Mouse (Mus musculus) thymus, adult 18-20 months (tissue): ENCODE results near the gene Dnmt3b.
"Not testable (repeated sequence)": the region's sequence is repeated elsewhere in the genome, so short reads cannot be mapped to it uniquely, and the experiment has no call there.

Source experiments
- DNase-seq, 2 experiments: peaks; one replicate each; pipeline ENCODE4 v3.0.0; 2022; ENCODE audit warnings: mixed read lengths in 2 of 2

Gene Dnmt3b

DNA sequence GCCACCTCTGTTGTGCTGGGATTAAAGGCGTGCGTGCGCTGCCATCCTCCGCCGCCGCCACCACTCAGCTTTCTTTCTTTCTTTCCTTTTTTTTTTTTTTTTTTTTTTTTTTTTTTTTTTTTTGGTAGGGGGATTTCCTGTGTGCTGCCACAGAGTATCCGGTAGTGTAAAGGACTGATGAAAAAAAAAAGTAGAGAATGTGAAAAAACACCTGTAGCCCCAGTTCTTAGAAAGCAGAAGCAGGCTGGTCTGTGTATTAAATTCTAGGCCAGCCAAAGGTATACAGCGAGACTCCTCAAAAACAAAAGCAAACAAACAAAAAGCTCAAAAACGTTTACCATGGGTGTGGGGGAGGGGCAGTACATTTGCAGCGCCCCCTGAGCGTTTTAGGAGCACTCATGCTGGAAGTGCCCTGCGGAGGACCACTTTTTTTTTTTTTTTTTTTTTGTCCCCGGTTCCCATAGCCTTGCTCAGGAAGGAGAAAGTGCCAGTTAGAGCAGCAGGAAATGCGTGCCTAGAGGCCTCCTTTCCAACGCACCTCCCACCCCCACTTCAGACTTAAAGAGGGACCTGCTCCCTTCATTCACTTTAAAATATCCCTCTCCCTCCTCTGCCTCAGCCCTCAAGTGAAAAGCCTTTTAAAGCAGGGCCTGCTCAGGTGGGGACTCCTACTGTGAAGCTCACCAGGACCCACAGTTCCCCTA, 10.1 kb upstream of the Dnmt3b start:
- no peak for DNase-seq

DNA sequence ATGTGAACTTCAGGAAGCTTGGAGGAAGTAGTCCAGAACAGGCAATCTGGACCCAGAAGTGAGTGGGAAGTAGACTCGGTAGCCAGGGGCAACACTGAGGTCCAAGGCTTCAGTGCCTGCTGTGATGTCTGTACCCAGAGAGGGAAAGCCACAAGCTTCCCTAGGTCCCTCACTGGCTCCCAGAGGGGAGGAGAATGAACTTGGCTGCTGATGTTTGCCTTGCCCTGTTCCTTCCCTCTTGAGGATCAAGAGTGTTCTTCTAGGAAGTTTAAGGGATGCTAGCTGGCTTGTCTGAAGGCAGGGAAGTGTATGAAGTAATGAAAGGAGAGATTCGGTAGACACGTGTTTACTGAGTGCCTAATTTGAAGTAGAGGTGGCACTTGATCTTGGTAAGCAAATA, 6.8 kb upstream of the Dnmt3b start:
- DNase-seq, result no peak

DNA sequence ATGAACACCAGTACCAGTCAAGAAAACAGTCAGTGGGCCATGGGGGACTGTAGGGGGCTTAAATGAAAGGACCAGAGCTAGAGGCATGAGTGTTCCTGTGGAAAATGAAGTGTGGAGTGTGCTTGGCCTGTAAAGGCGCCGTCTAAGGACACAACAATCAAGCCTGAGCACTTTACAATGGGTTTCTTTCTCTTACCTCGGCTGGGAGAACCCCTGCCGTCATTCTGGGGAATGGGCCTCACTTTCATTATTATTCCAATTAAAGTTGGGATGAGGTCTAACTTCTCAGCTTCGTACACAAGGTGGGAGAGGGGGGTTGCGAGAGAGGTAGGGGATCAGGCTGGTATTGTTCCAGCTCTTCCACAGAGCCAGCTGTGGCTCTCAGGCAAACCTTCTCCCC, 6.3 kb upstream of the Dnmt3b start:
- no peak for DNase-seq

DNA sequence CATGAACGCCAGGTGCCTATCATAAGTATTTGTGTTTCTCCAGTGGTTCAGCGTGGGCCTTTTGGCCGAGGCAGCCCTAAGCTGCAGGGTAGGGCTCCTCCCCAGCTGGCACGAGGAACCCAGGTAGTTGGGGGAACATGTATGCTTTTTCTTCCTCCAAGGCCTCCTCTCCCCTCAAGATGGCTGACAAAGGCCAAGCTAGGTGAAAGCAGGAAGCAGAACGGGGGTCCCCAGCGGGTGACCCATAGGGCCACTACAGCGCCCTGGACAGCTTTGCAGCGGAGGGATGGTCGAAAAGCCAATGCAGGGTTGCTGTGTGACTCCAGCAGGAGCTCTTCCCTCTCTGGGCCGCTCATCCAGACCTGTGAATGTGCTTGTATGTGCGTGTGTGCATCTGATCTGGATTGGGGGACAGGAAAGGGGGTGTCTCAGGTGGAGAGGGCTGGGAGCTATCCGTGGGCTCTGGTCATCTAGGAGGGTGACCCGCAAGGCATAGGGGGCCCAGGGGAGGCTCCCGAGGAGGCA, 415 bp upstream of the Dnmt3b start:
- DNase-seq, result no peak

DNA sequence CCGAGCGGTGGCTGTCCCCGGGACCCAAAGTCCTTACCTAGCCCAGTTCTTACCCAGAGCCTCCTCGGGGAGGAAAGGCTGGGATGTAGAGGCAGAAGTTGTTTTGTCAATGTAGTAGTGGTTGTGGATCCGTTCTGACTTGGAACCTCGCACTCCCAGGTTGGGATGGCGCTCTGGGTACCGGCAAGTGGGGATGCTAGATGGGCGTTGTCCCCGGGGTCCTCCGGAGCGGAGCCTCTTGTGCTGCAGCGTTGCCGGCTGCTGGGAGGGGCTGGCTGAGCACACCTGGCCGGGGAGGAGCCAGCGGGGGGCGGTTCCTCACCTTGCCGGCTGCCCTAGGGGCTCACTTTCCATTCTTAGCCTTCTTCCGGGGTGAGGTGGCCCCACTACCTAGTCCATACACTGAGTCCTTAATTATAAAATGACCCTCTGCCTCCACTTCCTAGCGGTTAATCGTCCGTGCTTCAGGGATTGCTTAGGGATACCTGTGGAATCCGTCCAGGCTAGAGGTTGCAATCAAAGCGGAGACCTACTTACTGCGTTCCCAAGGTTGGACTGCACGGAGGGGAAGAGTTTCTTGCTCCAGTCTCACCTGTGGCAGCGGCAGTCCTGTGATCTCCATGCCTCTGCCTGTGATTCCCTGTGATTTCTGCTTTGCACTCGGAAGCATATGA, 901 bp downstream of the Dnmt3b start:
- DNase-seq, result peak in 1 of 2 experiments; percentile 17

DNA sequence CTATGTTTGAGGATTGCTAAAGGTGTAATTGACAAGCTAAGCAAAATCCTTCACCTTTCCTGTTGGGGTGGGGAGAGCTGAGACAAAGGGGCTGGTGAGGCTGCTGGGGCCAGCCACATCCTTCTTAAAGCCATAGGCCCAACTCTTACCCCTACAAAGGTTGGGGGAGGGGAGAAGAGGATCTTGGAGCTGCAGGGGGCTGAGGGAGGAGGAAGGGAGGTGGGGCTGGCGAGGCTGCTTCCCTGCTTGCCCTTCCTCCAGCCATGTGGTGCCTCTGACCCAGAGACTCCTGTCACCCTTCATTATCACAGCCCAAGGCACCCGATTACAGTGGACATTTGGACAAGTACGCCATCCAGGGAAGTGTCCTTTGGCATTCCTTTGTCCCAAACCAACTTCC, 2.4 kb downstream of the Dnmt3b start:
- no peak for DNase-seq

DNA sequence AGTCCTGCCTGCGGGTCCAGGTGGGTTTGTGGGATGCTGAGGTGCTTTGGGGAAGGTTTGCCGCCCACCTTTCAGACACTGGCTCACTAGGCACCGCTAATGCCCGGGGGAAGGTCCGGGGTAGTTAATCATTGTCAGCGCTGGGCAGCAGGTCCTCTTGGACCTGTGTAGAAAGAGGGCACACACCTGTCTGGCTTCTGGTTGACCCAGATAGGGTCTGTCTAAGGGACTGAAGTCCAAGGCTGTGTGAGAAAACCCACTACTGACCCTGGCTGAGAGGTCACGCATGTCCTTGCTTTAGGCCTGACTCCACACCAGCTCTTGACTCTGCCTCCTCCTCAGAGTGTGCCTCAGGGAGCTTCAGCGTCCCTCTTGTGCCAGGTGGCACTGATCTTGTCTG, 8.4 kb downstream of the Dnmt3b start:
- not testable (repeated sequence) for DNase-seq

DNA sequence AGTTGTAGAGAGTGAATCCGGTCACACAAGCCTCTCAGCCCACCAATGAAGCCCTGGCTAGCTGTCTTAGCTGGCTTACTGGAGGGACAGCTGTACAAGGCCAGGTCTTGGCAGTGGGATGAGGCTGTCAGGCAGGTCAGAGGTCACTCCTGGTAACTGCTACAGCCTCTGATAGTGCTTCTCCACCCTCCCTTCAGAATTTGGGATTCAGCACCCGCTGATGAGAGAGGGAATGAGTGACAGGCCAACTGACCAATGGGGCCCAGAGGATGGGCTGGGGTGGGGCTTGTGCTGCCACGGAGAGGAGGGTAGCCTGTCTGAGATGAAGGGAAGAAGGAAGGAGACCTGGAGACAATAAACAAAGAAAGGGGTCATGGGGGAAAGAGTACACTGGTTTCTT, 11.4 kb downstream of the Dnmt3b start:
- no peak for DNase-seq

DNA sequence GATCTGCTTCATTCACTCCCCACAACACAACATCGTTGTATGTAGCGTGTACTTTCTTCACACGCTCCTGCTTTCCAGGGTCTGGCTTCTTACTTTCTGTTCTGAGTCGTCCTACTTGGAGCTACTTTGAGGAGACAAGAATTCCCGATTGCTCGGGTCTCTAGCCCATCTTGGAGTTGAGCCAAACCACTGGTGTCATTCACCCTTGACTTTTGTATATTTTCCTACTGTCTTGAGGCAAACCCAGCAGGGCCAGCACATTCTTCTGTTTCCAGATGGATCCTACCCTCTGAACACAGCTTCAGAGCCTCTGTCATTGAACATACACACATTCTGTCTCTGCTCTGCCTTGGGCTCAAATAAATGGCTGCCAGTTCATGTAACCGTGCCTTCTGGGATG, 16.2 kb downstream of the Dnmt3b start:
- DNase-seq, result no peak

DNA sequence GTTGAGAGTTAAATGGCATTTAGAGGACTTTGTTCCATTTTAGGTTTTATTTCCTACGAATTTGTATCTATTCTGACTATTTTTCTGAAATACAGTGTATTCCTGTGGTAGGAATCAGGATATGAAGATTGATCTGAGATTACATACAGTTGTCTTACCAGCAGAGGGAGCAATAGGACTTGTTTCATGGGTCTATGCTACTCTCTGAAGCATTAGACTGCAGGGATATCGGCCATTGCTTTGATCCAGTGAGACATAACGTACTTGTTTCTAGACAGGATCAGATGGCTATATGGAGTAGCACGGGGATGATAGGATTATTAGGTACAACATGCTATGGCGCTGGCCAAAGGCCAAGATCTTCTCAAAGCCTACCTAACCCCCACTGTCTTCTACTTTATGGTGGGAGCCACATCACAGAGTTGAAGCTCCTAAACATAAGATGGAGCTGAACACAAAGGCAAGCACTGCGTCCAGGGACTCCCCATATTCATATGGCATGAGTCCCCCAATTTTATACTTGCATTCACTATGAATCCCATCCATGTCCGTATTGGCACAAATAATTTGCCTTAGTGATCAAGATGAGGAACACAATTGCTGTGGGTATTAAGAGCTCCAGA, 19.6 kb downstream of the Dnmt3b start:
- no peak for DNase-seq

DNA sequence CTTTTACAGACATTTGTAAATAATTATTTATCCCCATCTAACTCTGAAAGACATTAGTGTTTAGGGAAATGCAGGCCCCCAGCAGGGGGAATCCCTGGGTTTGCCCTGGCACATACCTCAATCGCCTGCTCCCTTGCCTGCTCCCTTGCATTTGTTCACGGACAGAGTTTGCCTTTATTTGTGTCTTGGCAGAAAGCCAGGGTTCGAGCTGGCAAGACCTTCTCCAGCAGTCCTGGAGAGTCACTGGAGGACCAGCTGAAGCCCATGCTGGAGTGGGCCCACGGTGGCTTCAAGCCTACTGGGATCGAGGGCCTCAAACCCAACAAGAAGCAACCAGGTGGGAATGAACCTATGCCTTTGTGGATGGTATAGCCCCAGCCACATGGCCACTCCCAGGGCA, 20.9 kb downstream of the Dnmt3b start:
- no peak for DNase-seq

DNA sequence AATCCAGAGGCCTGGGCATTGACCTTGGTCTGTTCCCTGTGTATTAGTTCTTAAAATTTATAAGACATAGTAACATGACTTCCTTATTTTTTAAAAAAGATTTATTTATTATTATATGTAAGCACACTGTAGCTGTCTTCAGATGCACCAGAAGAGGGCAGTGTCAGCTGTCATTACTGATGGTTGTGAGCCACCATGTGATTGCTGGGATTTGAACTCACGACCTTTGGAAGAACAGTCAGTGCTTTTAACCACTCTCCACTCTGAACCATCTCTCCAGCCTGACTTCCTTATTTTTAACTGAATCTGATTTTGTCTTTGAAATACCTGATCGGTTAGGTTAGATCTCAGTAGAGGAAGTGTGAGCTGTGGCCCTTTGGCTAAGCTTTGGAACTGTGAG, 23.4 kb downstream of the Dnmt3b start:
- DNase-seq, result no peak

DNA sequence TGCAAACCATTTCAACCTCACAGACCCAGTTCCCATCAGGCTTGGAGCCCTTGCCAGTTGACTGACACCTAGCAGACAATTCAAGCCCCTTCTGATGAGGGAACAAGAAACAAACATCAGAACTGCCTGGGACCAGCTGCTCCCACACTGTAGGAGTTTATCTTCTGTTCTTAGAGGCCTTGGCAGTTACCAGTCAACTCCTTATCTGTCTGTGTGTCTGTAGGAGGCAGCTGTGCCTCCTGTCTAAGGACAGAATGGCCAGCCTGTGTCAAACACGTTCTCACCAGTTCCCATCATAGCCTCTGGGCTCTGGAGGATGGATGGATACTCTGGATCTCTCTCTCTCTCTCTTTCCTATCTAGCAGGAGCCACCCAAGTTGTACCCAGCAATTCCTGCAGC, 26.1 kb downstream of the Dnmt3b start:
- DNase-seq, result not testable (repeated sequence)

DNA sequence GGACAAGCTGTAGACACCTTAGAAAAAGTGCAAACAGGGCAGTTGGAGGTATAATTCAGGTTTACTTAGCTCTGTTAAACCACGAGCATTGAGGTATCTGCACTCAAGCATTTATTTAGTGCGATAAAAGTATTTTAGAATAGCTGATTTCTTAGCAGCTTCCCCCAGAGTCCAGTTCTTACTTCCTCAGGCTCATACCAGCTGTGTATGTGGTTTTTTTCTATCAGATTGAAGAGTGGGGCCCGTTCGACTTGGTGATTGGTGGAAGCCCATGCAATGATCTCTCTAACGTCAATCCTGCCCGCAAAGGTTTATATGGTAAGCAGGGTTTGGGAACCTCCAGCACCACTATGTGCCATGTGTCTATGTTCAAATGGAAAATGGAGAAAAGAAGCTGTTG, 27.7 kb downstream of the Dnmt3b start:
- DNase-seq, result no peak

DNA sequence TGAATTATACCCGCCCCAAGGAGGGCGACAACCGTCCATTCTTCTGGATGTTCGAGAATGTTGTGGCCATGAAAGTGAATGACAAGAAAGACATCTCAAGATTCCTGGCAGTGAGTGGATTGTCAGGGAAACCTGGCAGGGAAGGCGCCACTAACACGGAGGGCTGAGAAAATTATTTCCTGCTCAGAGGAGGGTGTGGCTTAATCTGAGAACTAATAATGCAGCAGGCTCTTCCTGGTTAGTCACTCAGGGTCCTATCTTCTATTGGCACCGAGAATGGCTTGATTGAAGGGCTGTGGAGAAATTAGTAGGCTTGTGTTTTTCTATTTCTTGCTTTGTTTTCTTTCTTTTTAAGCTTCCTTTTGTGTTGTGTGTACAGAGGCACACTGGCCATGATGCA, 28.3 kb downstream of the Dnmt3b start:
- no peak for DNase-seq

DNA sequence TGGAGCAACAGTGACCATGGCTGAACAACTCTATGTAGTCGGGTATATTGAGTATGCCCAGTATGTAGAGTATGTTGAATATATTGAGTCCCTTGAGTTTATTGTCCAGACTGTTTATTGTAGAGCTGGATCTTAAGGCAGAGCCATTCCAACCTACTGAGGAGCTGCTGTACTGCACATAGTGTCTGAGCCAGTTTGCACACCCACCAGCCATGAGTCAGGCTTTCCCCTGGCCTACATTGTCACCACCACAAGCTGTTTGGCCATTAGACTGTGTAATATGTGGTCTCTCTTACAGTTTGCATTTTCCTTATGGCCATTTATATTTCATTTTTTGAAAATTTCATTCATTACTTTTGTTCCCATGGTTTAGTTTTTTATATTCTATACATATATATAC, 30.7 kb downstream of the Dnmt3b start:
- DNase-seq, result no peak

DNA sequence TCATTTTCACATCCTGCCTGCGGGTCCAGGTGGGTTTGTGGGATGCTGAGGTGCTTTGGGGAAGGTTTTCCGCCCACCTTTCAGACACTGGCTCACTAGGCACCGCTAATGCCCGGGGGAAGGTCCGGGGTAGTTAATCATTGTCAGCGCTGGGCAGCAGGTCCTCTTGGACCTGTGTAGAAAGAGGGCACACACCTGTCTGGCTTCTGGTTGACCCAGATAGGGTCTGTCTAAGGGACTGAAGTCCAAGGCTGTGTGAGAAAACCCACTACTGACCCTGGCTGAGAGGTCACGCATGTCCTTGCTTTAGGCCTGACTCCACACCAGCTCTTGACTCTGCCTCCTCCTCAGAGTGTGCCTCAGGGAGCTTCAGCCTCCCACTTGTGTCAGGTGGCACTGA, 44.2 kb downstream of the Dnmt3b start:
- not testable (repeated sequence) for DNase-seq

DNA sequence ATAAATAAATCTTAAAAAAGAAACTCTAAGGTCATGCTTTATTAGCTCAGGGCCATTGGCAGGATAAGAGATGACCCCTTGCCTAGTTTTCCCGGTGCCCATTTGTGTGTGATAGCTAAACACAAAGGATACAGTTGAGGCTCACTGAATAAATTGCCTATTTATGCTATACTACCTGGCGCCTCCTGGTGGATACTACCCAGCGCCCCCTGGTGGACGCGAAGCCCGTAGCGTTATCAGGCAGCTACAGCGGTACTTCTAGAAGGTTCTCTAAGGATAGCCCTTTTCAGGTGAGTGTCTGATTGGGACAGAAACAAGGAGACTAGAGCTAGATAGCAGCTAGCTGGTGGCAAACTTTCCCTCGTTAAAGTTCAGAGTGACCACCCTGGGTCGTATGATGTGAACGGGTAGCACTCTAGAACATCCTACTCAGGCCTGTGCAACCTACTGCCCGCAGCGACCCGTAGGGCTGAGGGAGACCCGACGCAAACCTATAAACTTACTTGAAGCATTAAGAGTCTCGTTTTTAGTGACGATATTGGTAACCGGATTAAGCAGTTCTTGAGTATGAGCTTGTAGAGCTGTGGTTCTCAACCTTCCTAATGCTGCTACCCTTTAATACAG, 45.3 kb downstream of the Dnmt3b start:
- peak; percentile 13 to 15 for DNase-seq

DNA sequence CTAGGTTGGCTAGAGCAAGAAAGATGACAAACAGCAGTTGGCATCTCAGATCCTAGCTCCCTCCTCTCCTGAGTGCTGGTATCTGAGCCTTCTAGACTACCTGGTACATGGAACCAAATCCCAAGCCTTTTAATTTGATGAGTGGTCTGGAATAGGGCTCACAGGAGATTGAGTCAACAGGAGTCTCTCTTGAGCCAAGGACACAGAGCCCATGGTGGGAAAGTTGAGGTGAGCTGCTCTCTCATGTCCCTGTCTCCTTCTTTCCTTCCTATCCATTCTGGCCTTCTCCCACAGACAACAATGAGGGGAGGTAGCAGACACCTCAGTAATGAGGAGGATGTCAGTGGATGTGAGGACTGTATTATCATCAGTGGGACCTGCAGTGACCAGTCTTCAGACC, 47.1 kb downstream of the Dnmt3b start, which contains the start of gene Dnmt3c:
TSS of gene Dnmt3c (plus strand) at position 301 of the 400 bp plus-strand sequence.
- no peak for DNase-seq

DNA sequence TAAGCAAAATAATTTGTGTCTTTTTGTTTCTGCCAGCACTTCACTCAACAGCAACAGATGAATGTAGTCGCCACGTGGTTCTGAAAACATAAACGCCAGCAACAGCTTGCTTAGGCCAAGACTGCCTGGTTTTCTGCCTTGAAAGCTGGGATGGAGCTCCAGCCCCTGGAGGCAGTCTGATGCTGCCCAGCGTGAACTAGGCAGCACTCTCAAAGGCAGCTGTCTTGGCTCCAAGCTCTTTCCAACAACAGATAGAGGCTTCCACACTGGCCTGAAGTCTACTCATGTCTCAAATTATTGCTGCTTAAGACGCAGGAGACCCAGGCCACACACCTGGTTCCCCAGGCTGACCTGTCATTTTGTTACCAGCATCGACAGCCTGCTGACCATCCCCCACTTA, 54.1 kb downstream of the Dnmt3b start:
- DNase-seq, result no peak

DNA sequence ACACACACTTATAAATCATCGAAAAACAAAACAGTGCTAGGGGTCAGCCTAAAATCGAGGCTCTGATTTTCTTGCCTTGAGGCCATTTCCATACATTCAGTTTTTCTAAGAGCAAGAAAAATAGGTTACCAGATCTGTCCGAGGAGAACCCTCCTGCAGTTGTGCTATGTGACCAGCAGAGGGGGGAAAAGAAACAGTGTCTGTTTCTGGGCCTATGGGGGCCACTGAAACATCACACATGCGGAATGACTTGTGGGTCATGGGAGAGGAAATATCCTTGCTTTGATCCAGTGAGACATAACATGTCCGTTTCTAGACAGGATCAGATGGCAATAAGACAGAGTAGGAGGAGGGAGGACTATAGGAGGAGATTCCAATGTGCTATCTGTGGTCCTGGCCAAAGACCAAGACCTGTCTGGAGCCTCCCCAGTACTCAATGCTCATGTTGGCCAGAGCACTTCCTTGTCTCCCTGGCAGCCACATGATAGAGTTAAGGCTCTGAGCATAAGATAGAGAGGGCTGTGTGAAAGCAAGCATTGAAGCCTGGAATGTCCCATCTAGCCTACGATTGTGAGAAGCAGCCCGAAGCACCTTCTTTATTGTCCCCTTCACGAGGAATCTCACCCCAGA, 61.6 kb downstream of the Dnmt3b start:
- DNase-seq, result peak in 1 of 2 experiments; percentile 12

DNA sequence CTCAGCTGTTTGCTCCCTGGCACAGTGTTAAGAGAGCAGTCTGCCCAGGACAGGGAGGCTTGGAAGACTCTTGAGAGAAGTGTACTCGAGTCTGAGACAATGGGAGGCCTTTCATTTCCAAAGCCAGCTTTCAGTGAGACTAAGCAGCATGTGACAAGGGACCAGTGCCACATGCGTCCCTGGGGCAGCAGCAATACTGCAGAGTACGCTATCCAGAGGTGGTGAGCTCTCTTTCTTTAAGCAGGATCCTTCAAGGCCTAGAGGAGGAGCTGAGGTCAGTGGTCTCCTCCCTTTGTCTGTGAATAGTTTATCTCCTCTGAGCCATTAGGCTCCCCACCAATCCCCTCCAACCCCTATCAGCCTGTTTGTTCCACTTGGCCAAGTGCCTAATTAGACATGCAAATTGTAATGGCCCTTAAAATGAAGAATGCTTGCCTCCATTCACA, 63.4 kb downstream of the Dnmt3b start:
- no peak for DNase-seq

DNA sequence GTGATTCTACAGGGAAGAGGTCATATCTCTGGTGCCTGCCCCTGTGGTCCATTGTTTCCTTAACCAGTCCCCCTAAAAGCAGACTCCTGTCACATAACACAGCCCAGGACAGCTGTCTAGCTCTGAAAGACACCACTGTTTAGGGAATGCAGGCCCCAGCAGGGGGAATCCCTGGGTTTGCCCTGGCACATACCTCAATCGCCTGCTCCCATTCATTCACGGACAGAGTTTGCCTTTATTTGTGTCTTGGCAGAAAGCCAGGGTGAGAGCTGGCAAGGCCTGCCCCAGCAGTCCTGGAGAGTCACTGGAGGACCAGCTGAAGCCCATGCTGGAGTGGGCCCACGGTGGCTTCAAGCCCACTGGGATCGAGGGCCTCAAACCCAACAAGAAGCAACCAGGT, 64.0 kb downstream of the Dnmt3b start:
- no peak for DNase-seq
